Mouse (Mus musculus): ENCODE measurements around the gene Pou2f1. TPM values are rescaled to one million over a fixed set of nuclear protein-coding genes. Genes with fewer than 3 reads are reported as not detected.

Gene Pou2f1
- polyA plus RNA-seq, 1 experiment: 47.7 TPM

GRCm38 (mm10) chr1:166045060-166045893 lies 42.8 kb upstream of the Pou2f1 start:
- H3K4me1 ChIP-seq (ENCODE audit: control insufficient read depth, insufficient read depth, low read length): no peaks in the 10 kb centered on the region
- H3K9me3 ChIP-seq (replicated peaks; ENCODE audit: control insufficient read depth, insufficient read depth, low read length, poor library complexity, severe bottlenecking): no peaks in the 10 kb centered on the region
- TF ChIP-seq POLR2A (IDR thresholded peaks at IDR 0.05; ENCODE audit: insufficient read depth, low read length): no peak
- TF ChIP-seq CTCF (IDR thresholded peaks at IDR 0.05; ENCODE audit: low read depth, low read length): no peak
- no peak for TF ChIP-seq EP300 (IDR thresholded peaks at IDR 0.05; ENCODE audit: insufficient read depth, low read depth, low read length)
- H3K4me3 ChIP-seq (ENCODE audit: low read depth, low read length): no peak overlapping the region
- no peak overlapping the region for H3K9ac ChIP-seq (ENCODE audit: low read depth, poor library complexity, severe bottlenecking)
- H3K36me3 ChIP-seq (ENCODE audit: control insufficient read depth, insufficient read depth, low read length, poor library complexity, severe bottlenecking): no peaks in the 10 kb centered on the region
- no peaks in the 10 kb centered on the region; the same call in 1 of the 2 replicates for H3K27me3 ChIP-seq (ENCODE audit: control insufficient read depth, insufficient read depth, low read length, poor library complexity, severe bottlenecking)
- H3K27ac ChIP-seq (ENCODE audit: insufficient read depth, low read length): no peak overlapping the region

GRCm38 (mm10) chr1:166043451-166044149 lies 41.1 kb upstream of the Pou2f1 start:
- Histone ChIP-seq H3K27ac (ENCODE audit: insufficient read depth, low read length) (no peak overlapping the region), H3K36me3 (ENCODE audit: control insufficient read depth, insufficient read depth, low read length, poor library complexity, severe bottlenecking) (no peaks in the 10 kb centered on the region), H3K4me1 (ENCODE audit: control insufficient read depth, insufficient read depth, low read length) (no peaks in the 10 kb centered on the region), H3K27me3 (ENCODE audit: control insufficient read depth, insufficient read depth, low read length, poor library complexity, severe bottlenecking) (no peaks in the 10 kb centered on the region; the same call in 1 of the 2 replicates), H3K9ac (ENCODE audit: low read depth, poor library complexity, severe bottlenecking) (no peak overlapping the region), H3K9me3 (replicated peaks; ENCODE audit: control insufficient read depth, insufficient read depth, low read length, poor library complexity, severe bottlenecking) (no peaks in the 10 kb centered on the region), H3K4me3 (ENCODE audit: low read depth, low read length) (no peak overlapping the region; the same call in 1 of the 2 replicates)
- no peak for TF ChIP-seq EP300 (IDR thresholded peaks at IDR 0.05; ENCODE audit: insufficient read depth, low read depth, low read length)

GRCm38 (mm10) chr1:166041501-166041900 lies 39.0 kb upstream of the Pou2f1 start:
- TF ChIP-seq CTCF (IDR thresholded peaks at IDR 0.05; ENCODE audit: low read depth, low read length) (no peak), EP300 (IDR thresholded peaks at IDR 0.05; ENCODE audit: insufficient read depth, low read depth, low read length) (no peak), POLR2A (IDR thresholded peaks at IDR 0.05; ENCODE audit: insufficient read depth, low read length) (no peak)
- Histone ChIP-seq H3K9ac (ENCODE audit: low read depth, poor library complexity, severe bottlenecking) (no peak overlapping the region), H3K9me3 (replicated peaks; ENCODE audit: control insufficient read depth, insufficient read depth, low read length, poor library complexity, severe bottlenecking) (no peaks in the 10 kb centered on the region), H3K4me1 (ENCODE audit: control insufficient read depth, insufficient read depth, low read length) (no peaks in the 10 kb centered on the region), H3K36me3 (ENCODE audit: control insufficient read depth, insufficient read depth, low read length, poor library complexity, severe bottlenecking) (no peaks in the 10 kb centered on the region), H3K27ac (ENCODE audit: insufficient read depth, low read length) (no peak overlapping the region), H3K27me3 (ENCODE audit: control insufficient read depth, insufficient read depth, low read length, poor library complexity, severe bottlenecking) (no peaks in the 10 kb centered on the region; the same call in 1 of the 2 replicates), H3K4me3 (ENCODE audit: low read depth, low read length) (no peak overlapping the region)

GRCm38 (mm10) chr1:166038731-166039332 lies 36.4 kb upstream of the Pou2f1 start:
- no peaks in the 10 kb centered on the region for H3K4me1 ChIP-seq (ENCODE audit: control insufficient read depth, insufficient read depth, low read length)
- H3K27me3 ChIP-seq (ENCODE audit: control insufficient read depth, insufficient read depth, low read length, poor library complexity, severe bottlenecking): no peaks in the 10 kb centered on the region; the same call in 1 of the 2 replicates
- no peaks in the 10 kb centered on the region for H3K36me3 ChIP-seq (ENCODE audit: control insufficient read depth, insufficient read depth, low read length, poor library complexity, severe bottlenecking)
- peaks cover 13% of the 10 kb centered on the region for H3K9me3 ChIP-seq (replicated peaks; ENCODE audit: control insufficient read depth, insufficient read depth, low read length, poor library complexity, severe bottlenecking)
- H3K4me3 ChIP-seq (ENCODE audit: low read depth, low read length): no peak overlapping the region
- TF ChIP-seq CTCF (IDR thresholded peaks at IDR 0.05; ENCODE audit: low read depth, low read length): no peak
- no peak for TF ChIP-seq EP300 (IDR thresholded peaks at IDR 0.05; ENCODE audit: insufficient read depth, low read depth, low read length)
- no peak for TF ChIP-seq POLR2A (IDR thresholded peaks at IDR 0.05; ENCODE audit: insufficient read depth, low read length)
- no peak overlapping the region for H3K27ac ChIP-seq (ENCODE audit: insufficient read depth, low read length)
- no peak overlapping the region for H3K9ac ChIP-seq (ENCODE audit: low read depth, poor library complexity, severe bottlenecking)

GRCm38 (mm10) chr1:166035045-166035444 lies 32.6 kb upstream of the Pou2f1 start:
- no peaks in the 10 kb centered on the region for H3K4me1 ChIP-seq (ENCODE audit: control insufficient read depth, insufficient read depth, low read length)
- no peak overlapping the region for H3K9ac ChIP-seq (ENCODE audit: low read depth, poor library complexity, severe bottlenecking)
- H3K36me3 ChIP-seq (ENCODE audit: control insufficient read depth, insufficient read depth, low read length, poor library complexity, severe bottlenecking): no peaks in the 10 kb centered on the region
- no peak overlapping the region for H3K27ac ChIP-seq (ENCODE audit: insufficient read depth, low read length)
- TF ChIP-seq POLR2A (IDR thresholded peaks at IDR 0.05; ENCODE audit: insufficient read depth, low read length): no peak
- TF ChIP-seq EP300 (IDR thresholded peaks at IDR 0.05; ENCODE audit: insufficient read depth, low read depth, low read length): no peak
- TF ChIP-seq CTCF (IDR thresholded peaks at IDR 0.05; ENCODE audit: low read depth, low read length): no peak
- H3K9me3 ChIP-seq (replicated peaks; ENCODE audit: control insufficient read depth, insufficient read depth, low read length, poor library complexity, severe bottlenecking): peaks cover 17% of the 10 kb centered on the region
- H3K27me3 ChIP-seq (ENCODE audit: control insufficient read depth, insufficient read depth, low read length, poor library complexity, severe bottlenecking): no peaks in the 10 kb centered on the region; the same call in 1 of the 2 replicates
- no peak overlapping the region for H3K4me3 ChIP-seq (ENCODE audit: low read depth, low read length)
